Mouse (Mus musculus) limb, embryonic 11.5 days (tissue): ENCODE measurements around the gene Actn2. TPM values are rescaled to one million over a fixed set of nuclear protein-coding genes. Genes with fewer than 3 reads are reported as not detected.

Source experiments
- ATAC-seq: fragments of 200-750 bp; cut with Nextera tagmentation; 2 replicates; pipeline ENCODE4 v1.8.0; 2017; ENCODE audit warnings: low read depth; ENCODE audit not compliant: insufficient number of reproducible peaks, low FRiP score, low TSS enrichment
- DNase-seq: peaks from one replicate; pipeline ENCODE4 v3.0.0-alpha.2; 2015; ENCODE audit warnings: low spot score
- H3K27ac ChIP-seq: fragments of 300-500 bp; sonication (generic); replicated peaks from 2 replicates; pipeline ENCODE4 v1.5.1; 2014; ENCODE audit warnings: low read depth, mild to moderate bottlenecking, low read length
- H3K27me3 ChIP-seq: fragments of 300-500 bp; sonication (generic); 2 replicates; pipeline ENCODE4 v1.6.1; 2014; ENCODE audit warnings: mild to moderate bottlenecking, low read length, mixed read lengths; ENCODE audit not compliant: control insufficient read depth, insufficient read depth
- H3K36me3 ChIP-seq: fragments of 300-500 bp; sonication (generic); 2 replicates; pipeline ENCODE4 v1.6.1; 2014; ENCODE audit warnings: mild to moderate bottlenecking, low read length, moderate library complexity, mixed read lengths; ENCODE audit not compliant: control insufficient read depth, insufficient read depth
- H3K4me1 ChIP-seq: fragments of 300-500 bp; sonication (generic); 2 replicates; pipeline ENCODE4 v1.6.1; 2014; ENCODE audit warnings: low read length, mixed read lengths; ENCODE audit not compliant: control insufficient read depth, insufficient read depth
- H3K4me2 ChIP-seq: fragments of 300-500 bp; sonication (generic); 2 replicates; pipeline ENCODE4 v1.6.1; 2014; ENCODE audit warnings: low read depth, mild to moderate bottlenecking, moderate library complexity; ENCODE audit not compliant: severe bottlenecking
- H3K4me3 ChIP-seq: fragments of 300-500 bp; sonication (generic); 2 replicates; pipeline ENCODE4 v1.5.1; 2014; ENCODE audit warnings: low read depth, low read length
- H3K9ac ChIP-seq: fragments of 300-500 bp; sonication (generic); 2 replicates; pipeline ENCODE4 v1.6.1; 2014; ENCODE audit warnings: mild to moderate bottlenecking, low read length
- H3K9me3 ChIP-seq: fragments of 300-500 bp; sonication (generic); 2 replicates; pipeline ENCODE4 v1.6.1; 2016; ENCODE audit warnings: low read length; ENCODE audit not compliant: control insufficient read depth
- WGBS: fragments of 180-500 bp; shearing (Covaris S2); extraction: QIAGEN DNeasy Blood & Tissue Kit; methylation state at CpG from one replicate; pipeline ENCODE4 v1.1.7; 2014; 5-methylcytosine and 5-hydroxymethylcytosine counted together
- polyA plus RNA-seq: library from polyadenylated mRNA; unstranded; fragments of >200 nt; fragmentation: Nextera tagmentation; extraction: Ambion mirVana; gene quantifications from 2 replicates; pipeline ENCODE4 v1.2.1, GENCODE M21; 2014

Gene Actn2
- polyA plus RNA-seq, 1 experiment from 2014 or later, result 8.3 TPM

GRCm38 (mm10) chr13:12263996-12264395 is 76.6 kb downstream of the Actn2 start:
- no peak overlapping the region for H3K4me2 ChIP-seq
- no peaks in the 10 kb centered on the region for H3K36me3 ChIP-seq
- no peak overlapping the region for H3K27ac ChIP-seq
- no peaks in the 10 kb centered on the region for H3K9me3 ChIP-seq
- 76% methylated on average over 6 of the region's 6 CpGs for WGBS
- ATAC-seq (no peak), DNase-seq (no peak)
- H3K4me3 ChIP-seq, result no peak overlapping the region
- H3K27me3 ChIP-seq, result no peaks in the 10 kb centered on the region
- H3K4me1 ChIP-seq, result no peaks in the 10 kb centered on the region
- no peak overlapping the region for H3K9ac ChIP-seq

DNA sequence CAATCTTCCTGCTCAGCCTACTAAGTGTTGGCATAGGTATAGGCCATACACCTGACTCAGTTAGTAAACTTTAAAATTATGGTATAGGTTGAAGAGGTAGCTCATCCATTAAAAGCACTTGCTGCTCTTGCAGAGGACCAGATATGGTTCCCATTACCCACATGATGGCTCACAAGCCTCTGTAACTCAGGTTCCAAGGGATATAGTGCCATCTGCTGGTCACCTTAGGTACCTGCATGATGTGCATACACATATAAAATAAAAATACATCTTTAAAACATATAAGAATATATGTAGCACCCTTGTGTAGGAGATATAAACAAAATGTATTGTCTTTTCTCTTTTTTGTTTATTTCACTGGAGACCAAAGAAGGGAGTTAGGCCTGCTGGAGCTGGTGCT is 79.1 kb downstream of the Actn2 start:
- no peak overlapping the region for H3K4me2 ChIP-seq

DNA sequence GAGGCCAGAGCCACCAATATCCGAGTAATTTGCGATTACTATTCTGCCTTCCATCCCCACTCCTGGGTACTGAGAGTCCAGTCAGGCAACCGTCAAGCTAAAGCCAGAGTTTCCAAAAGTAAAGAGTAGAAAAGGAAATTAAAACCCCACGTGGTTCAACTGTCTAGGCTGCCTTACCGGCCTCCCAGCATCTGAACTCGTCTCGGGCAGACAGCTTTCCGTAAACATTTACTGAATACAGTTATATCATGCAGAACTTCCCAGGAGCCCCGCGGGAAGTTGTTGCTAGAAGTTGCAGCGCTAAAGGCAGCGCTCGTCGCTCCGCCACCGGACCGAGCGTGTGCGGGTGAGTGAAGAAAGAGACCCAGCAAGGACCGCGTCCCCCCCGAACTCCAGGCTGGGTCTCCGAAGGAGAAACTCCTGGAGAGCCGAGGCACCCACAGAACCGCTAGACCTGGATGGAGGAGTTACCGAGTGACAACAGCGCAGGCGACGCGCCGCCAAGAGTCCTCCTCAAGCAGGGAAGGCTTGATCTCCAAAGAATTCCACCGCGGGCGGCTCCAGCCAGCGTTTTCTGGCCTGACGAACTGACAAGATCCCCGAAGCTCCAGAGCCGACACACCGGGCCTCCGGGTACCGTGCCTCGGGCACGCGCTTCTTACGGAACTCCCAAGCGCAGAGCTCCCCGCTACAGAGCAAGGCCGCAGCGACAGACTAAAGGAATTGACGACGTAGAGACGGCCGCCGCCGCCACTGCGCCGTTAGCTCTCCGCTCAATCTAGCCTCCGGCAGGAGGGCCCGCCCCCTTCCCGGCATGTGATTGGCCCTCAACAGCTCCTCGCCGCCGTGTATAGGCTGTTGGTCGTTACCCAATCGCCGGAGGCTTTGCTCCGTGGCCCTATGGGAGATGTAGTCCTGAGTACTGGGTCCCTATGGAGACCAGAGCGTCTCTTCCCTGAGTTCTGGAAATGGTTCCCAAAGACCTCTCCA is 82.9 kb downstream of the Actn2 start, which contains the start of gene Mtr:
Mtr (minus strand) TSS at position 723 of the 990 bp plus-strand sequence.
- Histone ChIP-seq H3K27me3 (no peaks in the 10 kb centered on the region), H3K27ac (peak within 1 kb of the TSS; percentile 63), H3K9me3 (no peaks in the 10 kb centered on the region), H3K4me2 (peak within 1 kb of the TSS; percentile 50), H3K9ac (peak within 1 kb of the TSS; percentile 83), H3K36me3 (no peaks in the 10 kb centered on the region), H3K4me1 (no peaks in the 10 kb centered on the region), H3K4me3 (peak within 1 kb of the TSS; percentile 73)
- ATAC-seq (peak; percentile 100), DNase-seq (peak; percentile 95)
- WGBS, result under 1% methylated on average over 69 of the region's 69 CpGs

More for the DNA sequence above, 79.1 kb downstream of the Actn2 start:
- Histone ChIP-seq H3K4me3 (no peak overlapping the region), H3K9me3 (no peaks in the 10 kb centered on the region), H3K27ac (no peak overlapping the region), H3K27me3 (no peaks in the 10 kb centered on the region), H3K9ac (no peak overlapping the region), H3K36me3 (no peaks in the 10 kb centered on the region), H3K4me1 (no peaks in the 10 kb centered on the region)
- ATAC-seq (no peak), DNase-seq (no peak)

GRCm38 (mm10) chr13:12256871-12257390 is 83.6 kb downstream of the Actn2 start:
- Histone ChIP-seq H3K27ac (no peak overlapping the region), H3K4me3 (peak overlapping the region; percentile 73), H3K4me1 (no peaks in the 10 kb centered on the region), H3K9me3 (no peaks in the 10 kb centered on the region), H3K27me3 (no peaks in the 10 kb centered on the region), H3K36me3 (no peaks in the 10 kb centered on the region), H3K4me2 (peak overlapping the region; percentile 50), H3K9ac (peak overlapping the region; percentile 83)
- DNase-seq (peak; percentile 26), ATAC-seq (no peak)
- 19% methylated on average over 10 of the region's 10 CpGs for WGBS

DNA sequence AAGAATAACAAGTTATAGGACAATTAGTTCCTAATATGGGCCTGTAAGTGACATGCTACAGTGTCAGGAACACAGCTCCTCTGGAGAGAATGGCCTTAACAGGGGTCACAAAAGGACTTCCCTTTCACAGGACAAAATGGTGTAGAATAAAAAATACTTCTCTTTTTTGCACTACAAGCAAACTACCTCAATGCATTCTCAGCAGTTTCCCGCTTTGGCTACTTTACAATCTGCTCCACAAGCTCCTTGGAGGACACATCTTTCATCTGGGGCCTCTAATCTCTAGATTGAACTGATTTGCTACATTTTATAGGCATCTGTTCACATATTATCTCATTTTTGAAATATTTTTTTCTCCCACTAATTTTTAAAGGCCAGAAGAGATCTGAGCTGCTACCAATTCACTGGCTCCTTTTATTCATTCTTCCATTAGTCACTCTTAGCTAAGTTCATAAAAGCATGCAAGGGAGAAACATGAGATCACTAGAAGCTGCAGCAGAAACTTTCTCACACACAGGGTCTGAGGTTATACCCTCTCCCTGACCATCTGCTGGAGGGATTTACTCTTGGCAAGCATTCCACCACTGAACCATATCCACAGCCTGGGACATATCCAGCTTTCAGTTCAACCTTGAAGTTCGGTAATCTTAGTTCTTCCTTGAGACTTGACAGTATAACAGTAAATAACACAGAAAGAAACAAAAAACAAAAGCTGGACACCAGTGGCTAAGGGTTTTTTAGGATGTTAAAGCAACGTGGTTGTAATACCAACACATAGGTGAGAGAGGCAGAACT is 84.5 kb downstream of the Actn2 start:
- H3K36me3 ChIP-seq, result no peaks in the 10 kb centered on the region
- H3K9ac ChIP-seq, result no peak overlapping the region
- no peak for ATAC-seq
- peak overlapping the region; percentile 73; the same call in 1 of the 2 replicates for H3K4me3 ChIP-seq
- peak overlapping the region; percentile 50 for H3K4me2 ChIP-seq
- no peak overlapping the region for H3K27ac ChIP-seq
- H3K9me3 ChIP-seq, result no peaks in the 10 kb centered on the region
- no peaks in the 10 kb centered on the region for H3K27me3 ChIP-seq
- WGBS, result 76% methylated on average over 3 of the region's 3 CpGs
- H3K4me1 ChIP-seq, result no peaks in the 10 kb centered on the region
- no peak for DNase-seq

DNA sequence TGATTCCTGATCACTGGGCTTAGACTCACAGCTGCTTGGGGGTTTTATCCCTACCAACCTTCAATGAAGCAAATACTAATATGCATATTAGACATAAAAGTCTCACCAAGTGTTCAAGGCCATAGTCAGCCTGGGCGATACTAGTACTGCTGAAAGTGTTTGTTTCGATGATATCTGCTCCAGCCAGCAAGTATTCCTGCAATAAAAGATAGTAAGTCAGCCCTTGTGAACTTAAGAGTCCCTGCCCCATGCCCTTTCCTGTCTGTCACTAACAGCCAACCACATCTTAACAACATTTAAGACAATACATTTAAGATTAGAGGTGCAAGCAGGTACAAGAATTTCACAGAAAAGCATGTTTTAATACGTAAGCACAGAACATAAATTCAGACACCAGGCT is 90.1 kb downstream of the Actn2 start:
- no peak for ATAC-seq
- peaks cover 5% of the 10 kb centered on the region; the same call in 1 of the 2 replicates for H3K36me3 ChIP-seq

DNA sequence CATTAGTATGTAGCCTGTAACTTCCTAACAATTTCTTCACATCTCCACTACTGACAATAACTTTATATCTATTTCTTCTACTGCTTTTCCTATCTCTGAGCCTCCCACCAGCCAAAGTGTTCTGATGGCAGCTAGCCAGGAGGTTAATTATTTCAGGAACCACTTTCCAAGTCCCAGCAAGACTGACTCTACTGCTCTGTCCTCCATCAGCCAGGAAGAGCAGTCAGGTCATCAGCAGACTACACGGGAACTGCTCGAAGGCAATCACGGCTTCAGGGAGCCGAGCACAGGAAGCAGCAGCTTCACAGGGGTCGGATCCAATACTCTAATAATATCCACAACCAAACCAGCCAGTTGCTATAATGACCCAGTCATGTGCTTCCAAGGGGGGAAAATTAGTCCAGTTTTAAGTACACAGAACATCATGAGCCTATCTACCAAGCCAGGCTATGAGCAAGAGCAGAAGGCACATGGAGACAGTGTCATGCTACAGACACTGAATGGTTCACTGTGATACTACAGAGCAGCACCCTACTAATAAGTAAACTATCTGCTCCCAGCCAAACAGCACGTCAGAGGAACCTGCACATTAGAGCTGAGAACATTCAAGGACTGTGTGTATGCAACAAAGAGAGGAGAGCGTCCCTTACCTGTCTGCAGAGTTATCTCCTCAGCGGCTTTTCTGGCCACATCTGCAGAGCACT is 91.2 kb downstream of the Actn2 start:
- no peak overlapping the region for H3K4me3 ChIP-seq
- peaks cover 5% of the 10 kb centered on the region; the same call in 1 of the 2 replicates for H3K36me3 ChIP-seq
- H3K27me3 ChIP-seq, result no peaks in the 10 kb centered on the region
- ATAC-seq (no peak), DNase-seq (no peak)
- no peak overlapping the region for H3K9ac ChIP-seq
- no peaks in the 10 kb centered on the region for H3K4me1 ChIP-seq
- H3K27ac ChIP-seq, result no peak overlapping the region
- 91% methylated on average over 8 of the region's 8 CpGs for WGBS
- H3K9me3 ChIP-seq, result no peaks in the 10 kb centered on the region
- H3K4me2 ChIP-seq, result no peak overlapping the region

More for the DNA sequence above, 90.1 kb downstream of the Actn2 start:
- Histone ChIP-seq H3K9me3 (no peaks in the 10 kb centered on the region), H3K4me2 (no peak overlapping the region), H3K27me3 (no peaks in the 10 kb centered on the region), H3K9ac (no peak overlapping the region), H3K27ac (no peak overlapping the region), H3K4me1 (no peaks in the 10 kb centered on the region), H3K4me3 (no peak overlapping the region)
- 93% methylated on average over 3 of the region's 3 CpGs for WGBS
- DNase-seq, result no peak
